Mouse (Mus musculus) liver, embryonic 15.5 days (tissue): ENCODE measurements at regions not wholly inside any gene's neighbourhood (a gene's known extent, or its start where the extent isn't known, plus 50 kb on each side); places are given as distances from the start of the nearest gene placed in this dataset.

ENCODE experiments used
- ATAC-seq: fragments of 200-750 bp; cut with Nextera tagmentation; 2 replicates; pipeline ENCODE4 v1.8.0; 2017; ENCODE audit warnings: moderate number of reproducible peaks, mild to moderate bottlenecking, moderate library complexity; ENCODE audit not compliant: insufficient read depth
- H3K27ac ChIP-seq: fragments of 300-500 bp; sonication (generic); replicated peaks from 2 replicates; pipeline ENCODE4 v1.5.1; 2015; ENCODE audit warnings: mild to moderate bottlenecking, inconsistent platforms
- H3K27me3 ChIP-seq: fragments of 300-500 bp; sonication (generic); 2 replicates; pipeline ENCODE4 v1.6.1; 2015; ENCODE audit warnings: mild to moderate bottlenecking, inconsistent platforms
- H3K36me3 ChIP-seq: fragments of 300-500 bp; sonication (generic); replicated peaks from 2 replicates; pipeline ENCODE4 v1.6.1; 2015; ENCODE audit warnings: moderate library complexity, mild to moderate bottlenecking, inconsistent platforms
- H3K4me1 ChIP-seq: fragments of 300-500 bp; sonication (generic); replicated peaks from 2 replicates; pipeline ENCODE4 v1.6.1; 2015; ENCODE audit warnings: inconsistent platforms
- H3K4me2 ChIP-seq: fragments of 300-500 bp; sonication (generic); 2 replicates; pipeline ENCODE4 v1.6.1; 2015; ENCODE audit warnings: moderate library complexity, mild to moderate bottlenecking, inconsistent platforms
- H3K4me3 ChIP-seq: fragments of 300-500 bp; sonication (generic); replicated peaks from 2 replicates; pipeline ENCODE4 v1.5.1; 2015; ENCODE audit warnings: mild to moderate bottlenecking, inconsistent platforms
- H3K9ac ChIP-seq: fragments of 300-500 bp; sonication (generic); 2 replicates; pipeline ENCODE4 v1.6.1; 2015; ENCODE audit warnings: moderate library complexity, mild to moderate bottlenecking, inconsistent platforms
- H3K9me3 ChIP-seq: fragments of 300-500 bp; sonication (generic); replicated peaks from 2 replicates; pipeline ENCODE4 v1.6.1; 2016; ENCODE audit warnings: inconsistent platforms
- WGBS: fragments of 180-500 bp; shearing (Covaris S2); methylation state at CpG from one replicate; pipeline ENCODE4 v1.1.7; 2015; ENCODE audit warnings: mixed read lengths; ENCODE audit not compliant: insufficient replicate concordance; 5-methylcytosine and 5-hydroxymethylcytosine counted together

DNA sequence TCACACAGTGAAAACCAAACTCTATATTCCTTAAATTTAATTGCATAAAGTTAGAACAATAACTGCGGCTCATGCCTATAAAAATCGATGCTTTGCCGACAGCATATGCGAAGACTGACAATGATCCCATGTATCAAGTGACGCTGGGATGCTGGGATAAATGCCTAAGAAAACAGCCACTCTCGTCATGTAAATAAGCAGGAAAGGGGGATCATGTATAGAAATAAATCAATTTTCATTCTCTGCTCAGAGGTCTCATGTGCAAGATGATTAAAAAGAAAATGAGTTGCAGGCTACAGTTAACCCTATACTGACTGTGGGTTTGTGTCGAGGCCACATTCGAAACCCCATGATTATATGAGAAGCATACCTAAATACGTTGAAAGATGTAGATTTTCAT is 411.2 kb downstream of the Rnd3 start:
- H3K27me3 ChIP-seq: no peaks in the 10 kb centered on the region
- no peak overlapping the region for H3K27ac ChIP-seq
- no peak overlapping the region for H3K4me3 ChIP-seq
- H3K36me3 ChIP-seq: no peaks in the 10 kb centered on the region
- H3K9me3 ChIP-seq: no peaks in the 10 kb centered on the region
- H3K4me1 ChIP-seq: no peaks in the 10 kb centered on the region
- ATAC-seq: no peak
- no peak overlapping the region for H3K9ac ChIP-seq
- 70% methylated on average over 9 of the region's 9 CpGs for WGBS
- no peak overlapping the region for H3K4me2 ChIP-seq

DNA sequence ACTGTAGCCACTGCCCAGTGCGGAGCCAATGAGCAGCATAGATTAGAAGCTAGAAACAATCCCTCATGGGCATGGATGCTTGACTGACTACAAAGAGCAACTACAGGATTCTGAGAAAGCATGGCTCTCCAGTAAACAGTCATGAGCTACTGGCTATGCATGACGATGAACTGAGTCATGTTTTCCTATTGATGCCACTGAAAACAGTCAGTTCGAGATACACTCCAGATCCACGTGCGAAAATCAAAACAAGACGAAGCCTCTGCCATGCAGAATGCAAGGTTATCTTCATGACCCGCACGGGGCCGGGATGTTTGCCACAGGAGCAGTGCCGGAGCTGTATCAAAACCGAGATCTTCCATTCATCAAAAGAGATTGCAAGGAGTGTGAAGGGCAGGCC is 413.9 kb downstream of the Rnd3 start:
- no peak overlapping the region for H3K4me2 ChIP-seq
- WGBS: 67% methylated on average over 11 of the region's 11 CpGs
- no peak overlapping the region for H3K27ac ChIP-seq
- no peaks in the 10 kb centered on the region for H3K36me3 ChIP-seq
- no peak for ATAC-seq
- no peaks in the 10 kb centered on the region for H3K9me3 ChIP-seq
- no peak overlapping the region for H3K4me3 ChIP-seq
- no peaks in the 10 kb centered on the region for H3K4me1 ChIP-seq
- no peak overlapping the region for H3K9ac ChIP-seq
- H3K27me3 ChIP-seq: no peaks in the 10 kb centered on the region

DNA sequence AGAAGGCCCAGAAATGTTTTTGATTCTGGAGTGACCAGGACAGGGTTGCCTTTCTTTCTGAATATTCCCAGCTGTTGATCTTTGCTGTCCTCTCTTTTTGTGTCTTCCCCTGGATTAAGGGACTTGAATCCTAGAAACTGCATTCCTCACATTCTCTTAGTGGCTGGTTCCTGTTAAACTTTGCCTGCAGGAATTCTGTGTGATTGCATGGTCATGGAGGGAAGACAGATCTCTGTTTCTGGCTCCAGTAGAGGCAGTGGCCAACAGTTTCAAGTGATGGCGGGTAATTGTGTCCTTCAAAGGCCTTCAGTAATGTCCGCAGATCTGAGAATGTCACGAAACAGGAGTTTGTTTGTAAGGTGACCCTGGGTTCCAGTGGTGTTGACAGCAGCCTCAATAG is 410.1 kb upstream of the Mmadhc start:
- no peak overlapping the region for H3K9ac ChIP-seq
- no peak for ATAC-seq
- H3K27ac ChIP-seq: no peak overlapping the region
- H3K36me3 ChIP-seq: no peaks in the 10 kb centered on the region
- 67% methylated on average over 3 of the region's 3 CpGs for WGBS
- no peak overlapping the region for H3K4me2 ChIP-seq
- no peaks in the 10 kb centered on the region for H3K9me3 ChIP-seq
- H3K4me1 ChIP-seq: no peaks in the 10 kb centered on the region
- H3K4me3 ChIP-seq: no peak overlapping the region
- no peaks in the 10 kb centered on the region for H3K27me3 ChIP-seq

DNA sequence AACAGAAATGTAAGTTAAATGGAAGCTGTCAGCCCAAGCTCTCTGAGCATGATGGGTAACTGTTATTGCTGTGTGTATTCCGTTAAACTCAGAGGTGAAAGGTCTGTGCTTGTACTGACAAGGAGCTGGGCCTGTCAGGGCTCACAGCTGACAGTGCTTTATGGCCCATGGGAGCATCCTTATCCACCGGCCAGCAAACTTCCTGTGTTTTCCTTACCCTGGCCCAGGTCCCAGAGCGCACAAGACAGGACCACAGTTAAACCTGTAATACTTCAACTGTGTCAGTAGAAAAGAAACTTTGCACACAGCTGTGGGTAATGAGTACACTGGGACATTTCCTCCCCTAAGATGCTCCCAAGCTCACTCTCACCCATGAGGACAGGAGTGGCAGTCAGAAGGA is 407.7 kb upstream of the Mmadhc start:
- Histone ChIP-seq H3K4me1 (no peaks in the 10 kb centered on the region), H3K4me2 (no peak overlapping the region), H3K27me3 (no peaks in the 10 kb centered on the region), H3K4me3 (no peak overlapping the region), H3K27ac (no peak overlapping the region), H3K9me3 (no peaks in the 10 kb centered on the region), H3K9ac (no peak overlapping the region), H3K36me3 (no peaks in the 10 kb centered on the region)
- WGBS: 33% methylated on average over 3 of the region's 3 CpGs
- ATAC-seq: no peak

- H3K9me3 ChIP-seq: no peaks in the 10 kb centered on the region
- no peak overlapping the region for H3K27ac ChIP-seq
- H3K9ac ChIP-seq: no peak overlapping the region
- H3K4me2 ChIP-seq: no peak overlapping the region
- no peak for ATAC-seq
- 68% methylated on average over 15 of the region's 15 CpGs for WGBS
- H3K36me3 ChIP-seq: no peaks in the 10 kb centered on the region
- no peaks in the 10 kb centered on the region for H3K4me1 ChIP-seq
- no peak overlapping the region for H3K4me3 ChIP-seq
- H3K27me3 ChIP-seq: no peaks in the 10 kb centered on the region
These were observed 406.2 kb upstream of the Mmadhc start for GRCm38 (mm10) chr2:50702584-50703450.

DNA sequence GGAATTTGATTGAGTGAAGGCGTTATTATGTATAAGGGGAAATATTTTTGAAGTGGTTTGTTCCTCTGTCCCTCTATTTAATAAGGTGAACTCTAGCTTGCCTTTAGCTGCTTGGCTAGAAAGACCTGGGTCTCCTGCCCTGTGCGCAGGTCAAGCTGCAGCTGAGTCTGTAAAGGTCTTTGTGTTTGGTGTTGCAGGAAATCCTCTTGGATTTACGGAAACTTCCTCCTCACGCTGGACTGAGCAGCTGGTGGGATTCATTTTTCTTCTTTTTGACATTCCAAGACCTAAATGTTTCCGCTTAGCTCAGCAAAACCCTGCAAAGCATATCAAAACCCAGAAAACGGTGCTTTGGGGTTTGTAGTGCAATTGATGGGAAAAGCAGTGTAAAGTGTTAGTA is 402.2 kb upstream of the Mmadhc start:
- Histone ChIP-seq H3K4me2 (no peak overlapping the region), H3K27ac (no peak overlapping the region), H3K9ac (no peak overlapping the region), H3K4me3 (no peak overlapping the region), H3K4me1 (no peaks in the 10 kb centered on the region), H3K36me3 (no peaks in the 10 kb centered on the region), H3K27me3 (no peaks in the 10 kb centered on the region), H3K9me3 (no peaks in the 10 kb centered on the region)
- WGBS: 39% methylated on average over 6 of the region's 6 CpGs
- no peak for ATAC-seq

GRCm38 (mm10) chr2:50696575-50696974 is 400.0 kb upstream of the Mmadhc start:
- Histone ChIP-seq H3K27ac (no peak overlapping the region), H3K27me3 (no peaks in the 10 kb centered on the region)
- ATAC-seq: no peak

GRCm38 (mm10) chr2:50694849-50695248 is 398.2 kb upstream of the Mmadhc start:
- ATAC-seq: no peak
- H3K9me3 ChIP-seq: no peaks in the 10 kb centered on the region
- H3K27ac ChIP-seq: no peak overlapping the region
- H3K4me3 ChIP-seq: no peak overlapping the region
- H3K9ac ChIP-seq: no peak overlapping the region
- H3K4me2 ChIP-seq: no peak overlapping the region
- H3K4me1 ChIP-seq: no peaks in the 10 kb centered on the region
- H3K36me3 ChIP-seq: no peaks in the 10 kb centered on the region
- 67% methylated on average over 2 of the region's 2 CpGs for WGBS
- H3K27me3 ChIP-seq: no peaks in the 10 kb centered on the region

More at GRCm38 (mm10) chr2:50696575-50696974, 400.0 kb upstream of the Mmadhc start:
- Histone ChIP-seq H3K4me2 (no peak overlapping the region), H3K9ac (no peak overlapping the region), H3K9me3 (no peaks in the 10 kb centered on the region), H3K36me3 (no peaks in the 10 kb centered on the region), H3K4me1 (no peaks in the 10 kb centered on the region), H3K4me3 (no peak overlapping the region)

DNA sequence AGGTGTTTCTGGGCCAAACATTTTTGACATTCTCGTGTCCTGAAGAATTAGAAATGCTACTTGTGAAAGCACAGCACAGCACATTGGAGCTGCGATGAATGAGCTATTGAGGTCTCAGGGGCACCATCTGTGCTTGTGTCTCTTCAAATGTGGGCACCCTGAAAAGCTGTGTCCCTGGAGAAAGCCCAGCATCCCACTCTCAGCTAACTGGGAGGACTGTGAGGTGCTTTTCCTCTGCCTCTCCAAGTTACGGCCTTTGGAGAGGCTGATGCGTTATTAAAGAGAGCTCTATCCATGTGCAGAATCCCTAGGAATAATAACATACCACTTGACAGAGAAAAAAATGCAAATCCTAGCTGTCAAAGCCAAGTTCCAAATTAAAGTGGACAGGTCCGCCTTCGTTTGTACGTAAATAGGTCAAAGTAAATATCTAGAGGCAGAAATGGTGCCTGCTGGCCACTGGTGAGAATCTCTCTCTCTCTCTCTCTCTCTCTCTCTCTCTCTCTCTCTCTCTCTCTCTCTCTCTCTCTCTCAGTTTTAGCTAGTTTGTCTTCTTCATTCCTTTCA is 397.3 kb upstream of the Mmadhc start:
- Histone ChIP-seq H3K36me3 (no peaks in the 10 kb centered on the region), H3K9me3 (no peaks in the 10 kb centered on the region), H3K4me3 (no peak overlapping the region), H3K4me1 (no peaks in the 10 kb centered on the region), H3K27ac (no peak overlapping the region), H3K4me2 (no peak overlapping the region), H3K27me3 (no peaks in the 10 kb centered on the region), H3K9ac (no peak overlapping the region)
- ATAC-seq: no peak
- WGBS: 66% methylated on average over 7 of the region's 7 CpGs

- Histone ChIP-seq H3K4me1 (no peaks in the 10 kb centered on the region; the same call in 1 of the 2 replicates), H3K27ac (no peak overlapping the region), H3K9ac (no peak overlapping the region), H3K27me3 (no peaks in the 10 kb centered on the region), H3K4me2 (no peak overlapping the region), H3K36me3 (no peaks in the 10 kb centered on the region), H3K9me3 (no peaks in the 10 kb centered on the region), H3K4me3 (no peak overlapping the region)
- ATAC-seq: no peak
- 32% methylated on average over 11 of the region's 11 CpGs for WGBS
These were observed 393.8 kb upstream of the Mmadhc start for GRCm38 (mm10) chr2:50690120-50691103.

- H3K9me3 ChIP-seq: no peaks in the 10 kb centered on the region
- ATAC-seq: no peak
- no peak overlapping the region for H3K4me2 ChIP-seq
- no peak overlapping the region for H3K9ac ChIP-seq
- H3K4me1 ChIP-seq: no peaks in the 10 kb centered on the region; the same call in 1 of the 2 replicates
- no peaks in the 10 kb centered on the region for H3K27me3 ChIP-seq
- H3K4me3 ChIP-seq: no peak overlapping the region
- no peak overlapping the region for H3K27ac ChIP-seq
- no peaks in the 10 kb centered on the region for H3K36me3 ChIP-seq
- 72% methylated on average over 10 of the region's 10 CpGs for WGBS
These were observed 391.1 kb upstream of the Mmadhc start for GRCm38 (mm10) chr2:50687672-50688151.
